Mouse (Mus musculus): ENCODE results near the gene Hpcal4. TPM values are rescaled to one million over a fixed set of nuclear protein-coding genes. Genes with fewer than 3 reads are reported as not detected.

Hpcal4 gene
- polyA plus RNA-seq, 1 experiment from 2014 or later: 1.6 TPM

DNA sequence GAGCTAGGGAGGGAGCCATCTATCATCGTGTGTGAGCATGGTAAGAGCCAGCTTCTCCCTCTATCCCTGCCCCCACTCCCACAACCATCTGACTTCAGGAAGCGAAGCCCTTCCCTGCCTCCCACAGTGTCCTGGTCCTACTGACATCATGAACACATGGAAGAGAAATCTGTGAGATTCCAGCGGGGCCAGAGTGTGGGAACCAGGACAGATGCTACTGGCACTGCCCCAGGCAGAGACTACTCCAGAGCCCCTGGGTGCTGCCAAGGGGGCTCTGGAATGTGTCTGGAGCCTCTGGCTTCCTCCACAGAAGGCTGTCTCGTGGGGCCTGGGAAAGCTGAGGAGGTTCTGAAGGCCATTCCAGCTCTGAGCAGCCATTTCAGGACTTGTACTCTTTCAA, 44.7 kb downstream of the Hpcal4 start:
- H3K27me3 ChIP-seq (replicated peaks): peaks cover 14% of the 10 kb centered on the region
- 16% methylated on average over 4 of the region's 4 CpGs for WGBS
- 0 out of 2 replicates have a peak overlapping the region, but pooled peaks have one; percentile 16 for H3K9ac ChIP-seq
- H3K4me3 ChIP-seq: no peak overlapping the region
- no peak overlapping the region for H3K4me2 ChIP-seq
- 0 out of 2 replicates have a peak, but pooled peaks have one; percentile 14 for ATAC-seq (ENCODE audit: extremely low read depth, insufficient number of reproducible peaks, low FRiP score, low TSS enrichment)
- H3K36me3 ChIP-seq: no peaks in the 10 kb centered on the region
- H3K4me1 ChIP-seq: peaks cover 51% of the 10 kb centered on the region
- H3K27ac ChIP-seq (replicated peaks): peak overlapping the region; percentile 76
- H3K9me3 ChIP-seq: no peaks in the 10 kb centered on the region

DNA sequence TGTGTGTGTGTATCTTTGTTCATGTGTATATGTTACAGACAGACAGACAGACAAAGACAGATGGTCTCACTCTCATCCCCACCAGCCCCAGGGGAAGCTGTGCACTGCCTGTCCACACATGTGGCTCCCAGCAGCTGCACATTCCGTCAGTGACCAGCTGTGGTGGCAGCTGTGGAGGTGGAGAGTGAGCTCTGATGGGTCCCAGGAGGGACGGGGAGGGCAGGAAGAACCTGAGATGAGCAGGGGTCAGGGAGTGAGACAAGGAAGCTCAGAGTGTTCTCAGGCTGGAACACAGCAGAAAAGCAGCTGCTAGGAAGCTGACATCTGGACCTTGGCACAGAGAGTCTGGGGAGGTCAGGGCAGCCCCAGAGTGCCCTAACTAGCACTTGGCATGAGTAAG, 45.2 kb downstream of the Hpcal4 start:
- Histone ChIP-seq H3K9me3 (no peaks in the 10 kb centered on the region), H3K9ac (no peak overlapping the region; the same call in 1 of the 2 replicates), H3K27me3 (replicated peaks) (peaks cover 19% of the 10 kb centered on the region), H3K36me3 (no peaks in the 10 kb centered on the region), H3K4me2 (no peak overlapping the region), H3K4me1 (peaks cover 57% of the 10 kb centered on the region), H3K27ac (replicated peaks) (peak overlapping the region; percentile 76), H3K4me3 (no peak overlapping the region)
- ATAC-seq (ENCODE audit: extremely low read depth, insufficient number of reproducible peaks, low FRiP score, low TSS enrichment): no peak
- WGBS: 27% methylated on average over 2 of the region's 2 CpGs

DNA sequence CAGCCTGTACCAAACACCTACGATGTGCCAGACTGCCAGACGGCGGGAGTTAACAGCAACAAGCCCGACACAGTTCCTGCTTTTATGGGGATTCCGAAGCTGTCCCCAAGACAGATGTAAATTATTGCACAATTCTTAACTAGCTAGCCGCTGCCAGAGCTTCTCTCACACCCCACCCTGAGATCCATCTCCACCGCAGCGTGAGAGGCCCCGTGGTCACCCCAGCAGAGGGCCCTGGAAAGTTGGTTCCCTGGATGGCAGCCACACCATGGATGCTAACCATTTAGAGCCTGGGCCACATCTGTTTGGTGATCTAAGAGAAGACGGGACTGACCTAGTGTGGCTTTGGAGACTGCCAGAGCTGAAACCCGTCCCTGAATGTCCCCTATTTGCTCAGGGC, 46.1 kb downstream of the Hpcal4 start:
- ATAC-seq (ENCODE audit: extremely low read depth, insufficient number of reproducible peaks, low FRiP score, low TSS enrichment): no peak
- Histone ChIP-seq H3K27ac (replicated peaks) (no peak overlapping the region), H3K4me1 (peaks cover 66% of the 10 kb centered on the region), H3K27me3 (replicated peaks) (peaks cover 24% of the 10 kb centered on the region), H3K4me3 (no peak overlapping the region), H3K4me2 (no peak overlapping the region), H3K36me3 (no peaks in the 10 kb centered on the region), H3K9me3 (no peaks in the 10 kb centered on the region), H3K9ac (no peak overlapping the region)
- 67% methylated on average over 11 of the region's 11 CpGs for WGBS

DNA sequence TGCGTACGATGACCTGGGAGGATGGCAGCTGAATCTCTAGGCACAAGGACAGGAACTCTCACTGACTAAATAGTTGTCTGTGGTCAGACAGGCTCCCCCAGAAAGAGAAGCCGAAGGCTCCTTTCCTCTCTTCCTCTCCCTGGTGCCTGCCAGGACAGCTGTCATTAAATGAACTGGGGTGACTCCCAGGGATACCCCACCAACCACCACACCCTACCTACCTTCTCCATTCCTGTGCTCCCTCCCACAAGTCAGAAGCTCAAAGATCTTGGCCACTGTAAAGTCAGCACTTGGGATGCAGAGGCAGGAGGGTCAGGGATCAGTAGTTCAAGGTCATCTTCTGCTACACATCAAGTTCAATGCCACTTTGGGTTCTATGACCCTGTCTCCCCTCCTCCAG, 49.8 kb downstream of the Hpcal4 start:
- Histone ChIP-seq H3K27me3 (replicated peaks) (peaks cover 42% of the 10 kb centered on the region), H3K4me3 (peak overlapping the region; percentile 60; the same call in 1 of the 2 replicates), H3K4me2 (peak overlapping the region; percentile 89; the same call in 1 of the 2 replicates), H3K36me3 (no peaks in the 10 kb centered on the region), H3K9ac (peak overlapping the region; percentile 83), H3K4me1 (peaks cover 60% of the 10 kb centered on the region), H3K27ac (replicated peaks) (no peak overlapping the region), H3K9me3 (no peaks in the 10 kb centered on the region)
- 68% methylated on average over 3 of the region's 3 CpGs for WGBS
- ATAC-seq (ENCODE audit: extremely low read depth, insufficient number of reproducible peaks, low FRiP score, low TSS enrichment): no peak

DNA sequence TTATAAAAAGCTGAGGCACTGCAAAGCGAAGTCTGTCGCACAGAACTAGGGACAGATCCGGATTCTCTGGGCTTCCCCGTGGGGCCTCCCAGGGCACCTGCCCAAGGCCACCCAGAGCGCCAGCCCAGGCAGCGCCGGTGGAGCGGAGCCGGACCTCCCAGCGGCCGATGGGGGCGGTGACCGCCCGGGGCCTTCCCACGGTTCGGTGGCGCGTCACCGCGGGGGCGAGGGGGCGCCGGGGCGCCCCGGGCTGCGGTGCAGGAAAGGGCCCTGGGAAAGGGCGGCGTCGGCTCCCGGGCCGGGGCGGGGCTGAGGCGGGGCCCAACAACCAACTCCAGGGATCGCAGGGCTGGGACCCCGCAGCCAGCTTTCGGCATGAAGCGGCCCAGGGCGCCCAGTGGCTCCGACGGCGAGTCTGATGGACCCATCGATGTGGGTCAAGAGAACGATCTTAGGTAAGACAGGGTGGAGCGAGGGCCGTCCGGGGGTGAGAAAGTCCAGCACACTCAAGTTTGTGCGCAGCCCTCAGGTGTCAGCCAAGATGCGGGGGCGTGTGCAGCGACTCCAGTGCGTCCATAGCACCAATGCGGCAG, 50.6 kb downstream of the Hpcal4 start, which contains the start of gene Heyl:
Heyl (plus strand) TSS at position 65 of the 593 bp plus-strand sequence.
- Histone ChIP-seq H3K4me2 (peak within 1 kb of the TSS; percentile 89), H3K4me3 (peak within 1 kb of the TSS; percentile 60), H3K4me1 (peaks cover 60% of the 10 kb centered on the region), H3K9ac (peak within 1 kb of the TSS; percentile 83), H3K36me3 (no peaks in the 10 kb centered on the region), H3K27me3 (replicated peaks) (peaks cover 47% of the 10 kb centered on the region), H3K27ac (replicated peaks) (peak within 1 kb of the TSS; percentile 29; the same call in 1 of the 2 replicates), H3K9me3 (no peaks in the 10 kb centered on the region)
- ATAC-seq (ENCODE audit: extremely low read depth, insufficient number of reproducible peaks, low FRiP score, low TSS enrichment): peak; percentile 43; the same call in 1 of the 2 replicates
- 3% methylated on average over 52 of the region's 52 CpGs for WGBS

DNA sequence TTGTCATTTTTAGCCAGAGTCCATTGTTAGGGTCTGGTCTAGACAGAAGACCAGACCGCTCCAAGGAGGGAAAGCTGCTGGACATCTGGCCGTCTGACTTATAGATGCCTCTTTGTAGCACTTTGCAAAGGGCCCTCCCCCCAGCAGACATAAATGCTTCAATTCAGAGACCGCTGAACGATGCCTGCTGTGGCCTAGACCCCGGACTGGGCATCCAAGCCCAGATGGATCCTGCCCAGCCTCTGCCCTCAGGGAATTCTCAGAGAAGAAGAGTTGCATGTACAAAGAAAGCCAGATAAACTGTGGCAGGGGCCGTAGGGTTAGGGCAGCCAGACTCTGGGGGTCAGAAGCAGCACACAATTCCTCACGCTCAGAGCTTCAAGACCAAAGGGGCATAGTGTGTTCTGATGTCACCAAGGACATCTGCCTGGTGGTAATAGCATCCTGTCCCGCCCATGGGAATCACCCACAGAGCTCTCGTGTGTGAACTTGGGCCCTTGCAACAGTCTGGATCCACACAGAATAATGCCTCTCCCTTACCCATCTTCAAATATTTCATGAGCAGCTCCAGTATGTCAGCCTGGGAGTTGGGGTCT, 52.9 kb downstream of the Hpcal4 start:
- Histone ChIP-seq H3K4me3 (peak overlapping the region; percentile 3; the same call in 1 of the 2 replicates), H3K4me2 (peak overlapping the region; percentile 89), H3K27ac (replicated peaks) (peak overlapping the region; percentile 73), H3K36me3 (no peaks in the 10 kb centered on the region), H3K9me3 (no peaks in the 10 kb centered on the region), H3K4me1 (peaks cover 69% of the 10 kb centered on the region), H3K9ac (peak overlapping the region; percentile 34; the same call in 1 of the 2 replicates), H3K27me3 (replicated peaks) (peaks cover 50% of the 10 kb centered on the region)
- 64% methylated on average over 9 of the region's 9 CpGs for WGBS
- ATAC-seq (ENCODE audit: extremely low read depth, insufficient number of reproducible peaks, low FRiP score, low TSS enrichment): no peak

DNA sequence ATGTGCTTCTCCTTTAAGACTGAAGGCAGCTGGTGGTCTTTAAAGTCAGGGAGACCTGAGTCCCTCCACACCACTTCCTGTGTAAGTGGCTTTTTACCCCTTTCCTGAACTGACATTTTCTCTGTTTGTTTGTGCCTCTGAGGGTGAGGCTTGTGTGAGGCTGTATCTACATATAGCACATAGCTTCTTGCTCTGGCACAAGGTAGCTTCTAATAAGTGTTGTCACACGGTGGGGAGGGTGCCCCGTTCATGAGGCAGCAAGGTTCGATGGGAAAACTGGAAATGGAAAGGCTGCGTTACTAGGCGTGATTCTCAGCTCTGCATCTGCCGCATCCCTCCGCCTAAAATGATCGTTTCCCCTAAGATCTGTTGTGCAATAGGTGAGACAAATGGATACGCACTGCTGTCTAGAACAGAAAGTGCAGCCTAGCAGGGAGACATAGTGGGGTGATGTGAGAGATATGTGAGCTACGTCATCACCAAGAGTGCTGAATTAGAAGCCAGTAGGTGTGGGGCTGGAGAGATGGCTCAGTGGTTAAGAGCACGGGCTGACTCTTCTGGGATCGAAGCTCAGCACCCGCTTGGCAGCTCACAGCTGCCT, 53.5 kb downstream of the Hpcal4 start:
- Histone ChIP-seq H3K27ac (replicated peaks) (peak overlapping the region; percentile 73), H3K4me2 (peak overlapping the region; percentile 89), H3K4me3 (0 out of 2 replicates have a peak overlapping the region, but pooled peaks have one; percentile 3), H3K9me3 (no peaks in the 10 kb centered on the region), H3K36me3 (peaks cover 3% of the 10 kb centered on the region; the same call in 1 of the 2 replicates), H3K27me3 (replicated peaks) (peaks cover 50% of the 10 kb centered on the region), H3K9ac (peak overlapping the region; percentile 34), H3K4me1 (peaks cover 69% of the 10 kb centered on the region)
- WGBS: 72% methylated on average over 13 of the region's 13 CpGs
- no peak for ATAC-seq (ENCODE audit: extremely low read depth, insufficient number of reproducible peaks, low FRiP score, low TSS enrichment)

DNA sequence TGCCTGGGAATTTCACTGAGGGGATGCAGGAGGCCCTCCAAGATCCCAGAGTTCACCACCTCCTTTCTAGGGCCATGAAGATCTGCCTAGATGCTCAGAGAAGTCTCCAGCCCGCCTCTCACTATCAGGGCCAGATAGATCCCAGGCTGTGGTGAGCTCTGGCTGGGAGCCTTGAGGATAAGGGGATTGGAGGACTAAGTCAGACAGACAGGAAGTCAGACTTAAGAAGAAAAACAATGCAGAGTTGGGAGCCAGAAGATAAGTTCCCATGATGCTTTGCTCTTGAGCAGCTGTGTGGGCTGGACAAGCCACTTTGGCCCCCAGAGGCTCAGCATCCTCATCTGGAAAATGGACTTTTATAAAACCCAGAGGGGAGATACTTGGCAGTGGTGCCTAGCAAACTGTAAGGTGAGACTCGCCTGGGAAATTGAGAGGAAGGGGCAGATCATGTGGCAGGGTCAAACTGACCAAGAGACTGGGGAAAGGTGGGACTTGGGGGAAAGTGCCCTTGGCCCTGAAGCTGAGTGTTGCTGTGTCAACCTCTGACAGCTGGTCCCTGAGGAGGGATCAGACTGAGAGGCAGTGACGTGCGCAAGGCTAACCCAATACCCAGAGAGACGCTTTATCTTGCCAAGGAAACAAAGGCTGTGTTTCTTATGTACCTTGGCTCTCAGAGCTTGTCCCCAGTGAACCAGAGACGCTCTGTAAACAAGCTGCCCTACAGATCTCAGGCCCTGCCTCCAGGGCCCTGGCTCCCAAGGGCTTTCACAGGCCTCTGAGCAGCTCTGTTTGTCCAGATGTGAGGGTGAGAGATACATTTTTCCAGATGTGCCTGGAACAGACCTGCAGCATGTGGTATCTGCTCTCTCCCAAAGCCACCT, 54.6 kb downstream of the Hpcal4 start:
- Histone ChIP-seq H3K36me3 (peaks cover 6% of the 10 kb centered on the region; the same call in 1 of the 2 replicates), H3K4me1 (peaks cover 68% of the 10 kb centered on the region), H3K9me3 (no peaks in the 10 kb centered on the region), H3K4me2 (peak overlapping the region; percentile 89; the same call in 1 of the 2 replicates), H3K27ac (replicated peaks) (peak overlapping the region; percentile 73), H3K4me3 (no peak overlapping the region), H3K27me3 (replicated peaks) (peaks cover 47% of the 10 kb centered on the region), H3K9ac (no peak overlapping the region)
- WGBS: 56% methylated on average over 6 of the region's 6 CpGs
- no peak for ATAC-seq (ENCODE audit: extremely low read depth, insufficient number of reproducible peaks, low FRiP score, low TSS enrichment)

DNA sequence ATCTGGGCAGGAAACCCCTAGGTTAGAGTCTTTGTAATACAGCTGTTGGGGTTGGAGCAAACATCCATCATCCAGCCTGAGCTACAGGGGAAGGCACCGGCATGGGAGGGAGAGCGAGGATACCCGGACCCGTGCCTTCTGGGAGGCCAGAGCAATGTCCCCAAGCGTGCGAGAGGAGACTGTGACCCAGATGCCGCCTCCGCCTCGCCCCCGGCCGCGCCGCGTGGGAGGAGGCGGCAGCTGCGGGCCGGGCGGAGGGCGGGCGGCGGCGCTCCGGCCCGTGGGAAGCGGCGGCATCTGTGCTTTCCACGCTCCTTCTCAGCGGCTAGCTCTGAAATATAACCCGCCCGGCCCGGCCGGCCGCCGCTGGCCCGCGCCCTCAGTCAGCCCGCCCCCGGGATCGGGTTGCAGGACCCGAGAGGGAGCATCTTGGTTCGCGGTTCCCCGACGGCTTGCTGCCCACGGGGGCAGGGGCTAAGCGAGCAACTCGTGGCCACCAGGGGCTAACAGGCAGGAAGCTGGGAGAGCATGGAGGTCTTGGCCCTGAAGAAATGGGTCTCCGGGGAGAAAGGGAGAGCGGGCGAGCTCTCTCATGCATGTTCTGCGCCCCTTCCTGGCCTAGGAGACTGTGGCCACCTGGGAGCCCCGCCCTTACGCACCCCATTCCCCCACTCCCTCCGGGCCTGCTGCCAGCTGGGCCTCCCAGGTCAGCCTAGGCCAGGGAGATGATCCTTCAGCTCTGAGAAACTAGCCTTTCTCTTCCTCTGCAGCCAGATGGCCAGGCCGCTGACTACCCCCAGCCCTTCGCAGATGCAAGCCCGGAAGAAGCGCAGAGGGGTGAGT, 56.6 kb downstream of the Hpcal4 start:
- 8% methylated on average over 58 of the region's 58 CpGs for WGBS
- no peaks in the 10 kb centered on the region for H3K9me3 ChIP-seq
- peak overlapping the region; percentile 72 for H3K9ac ChIP-seq
- H3K27me3 ChIP-seq (replicated peaks): peaks cover 33% of the 10 kb centered on the region
- 0 out of 2 replicates have a peak, but pooled peaks have one; percentile 16 for ATAC-seq (ENCODE audit: extremely low read depth, insufficient number of reproducible peaks, low FRiP score, low TSS enrichment)
- H3K4me2 ChIP-seq: peak overlapping the region; percentile 71
- H3K36me3 ChIP-seq: peaks cover 6% of the 10 kb centered on the region; the same call in 1 of the 2 replicates
- H3K4me3 ChIP-seq: peak overlapping the region; percentile 44
- H3K27ac ChIP-seq (replicated peaks): peak overlapping the region; percentile 73
- H3K4me1 ChIP-seq: peaks cover 60% of the 10 kb centered on the region
